Mouse (Mus musculus) testis, postnatal 10 days (tissue): ENCODE results near the gene Hip1.

Source experiments
- DNase-seq: peaks from one replicate; pipeline ENCODE4 v3.0.0; 2021; ENCODE audit warnings: low spot score

Hip1 gene

GRCm38 (mm10) chr5:135544865-135545797, at the start of gene Hip1:
Gene Hip1, minus strand, starts transcription at chr5:135545120.
- DNase-seq, result peak; percentile 96

DNA sequence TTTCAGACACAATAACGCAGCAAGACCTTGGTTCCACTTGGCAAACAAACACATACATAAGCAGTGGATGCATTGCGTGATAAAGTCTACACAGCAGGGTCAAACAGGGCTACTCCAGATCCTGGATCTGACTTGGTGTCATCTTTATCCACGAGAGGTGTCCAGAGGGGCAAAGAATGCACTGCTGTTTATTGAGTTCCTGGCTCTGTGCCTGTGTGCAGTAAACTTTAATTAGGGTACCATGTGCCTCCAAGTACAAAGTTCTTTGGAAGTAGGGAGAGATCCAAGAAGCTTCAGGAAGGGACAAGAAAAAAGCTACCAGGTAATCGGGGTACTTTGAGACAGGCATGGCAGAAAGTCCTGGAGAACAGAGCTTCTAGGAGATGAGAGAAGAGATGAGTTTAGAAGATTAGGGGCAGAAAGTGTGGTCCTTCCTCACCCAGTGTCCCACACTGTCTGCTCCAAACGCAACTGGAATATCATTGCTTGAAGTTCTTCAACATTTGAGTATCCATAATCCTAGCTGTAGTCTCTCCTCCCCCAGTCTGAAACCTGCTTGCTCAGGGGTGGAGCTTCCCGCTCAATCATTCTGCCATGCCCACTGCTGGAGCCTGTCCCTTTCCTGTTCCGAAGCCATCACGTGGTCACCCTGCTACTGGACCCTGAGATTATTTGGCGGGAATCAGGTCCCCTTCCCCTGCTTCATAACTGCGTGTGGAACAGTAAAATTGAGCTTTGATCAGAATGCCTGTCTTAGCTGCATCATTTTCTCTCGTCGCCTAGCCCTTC, 45.3 kb upstream of the Hip1 start:
- DNase-seq, result no peak

DNA sequence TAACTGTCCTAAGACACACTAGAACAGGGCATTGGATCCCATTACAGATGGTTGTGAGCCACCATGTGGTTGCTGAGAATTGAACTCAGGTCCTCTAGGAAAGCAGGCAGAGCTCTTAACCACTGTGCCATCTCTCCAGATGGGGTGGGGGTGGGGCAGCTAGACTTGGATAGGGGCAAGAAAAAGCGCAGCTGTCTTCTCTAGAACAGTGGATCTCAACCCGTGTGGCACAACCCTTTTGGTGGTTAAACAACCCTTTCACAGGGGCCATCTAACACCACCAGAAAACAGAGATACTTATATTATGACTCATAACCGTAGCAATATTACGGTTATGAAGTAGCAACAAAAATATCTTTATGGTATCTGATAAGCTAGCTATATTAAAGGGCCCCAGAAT, 42.8 kb upstream of the Hip1 start:
- DNase-seq, result no peak

GRCm38 (mm10) chr5:135585691-135586090, 40.8 kb upstream of the Hip1 start:
- DNase-seq, result no peak

DNA sequence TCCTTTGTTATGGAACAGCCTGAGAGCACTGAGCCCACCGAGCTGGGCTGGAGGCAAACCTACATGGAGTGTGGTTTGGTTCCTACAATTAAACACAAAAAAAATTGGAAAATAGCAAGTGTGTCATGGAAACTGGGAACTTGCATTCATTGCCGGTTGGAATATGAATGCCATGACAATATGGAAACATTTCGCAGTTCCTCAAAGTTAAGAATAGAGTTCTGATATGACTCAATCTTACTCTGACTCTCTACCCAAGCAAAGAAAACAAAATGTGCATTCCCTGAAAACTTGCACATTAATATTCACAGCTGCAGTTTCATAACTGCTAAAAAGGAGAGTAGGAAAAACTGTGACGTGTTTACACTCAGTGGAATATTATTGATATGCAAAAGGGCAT, 37.4 kb upstream of the Hip1 start:
- no peak for DNase-seq

DNA sequence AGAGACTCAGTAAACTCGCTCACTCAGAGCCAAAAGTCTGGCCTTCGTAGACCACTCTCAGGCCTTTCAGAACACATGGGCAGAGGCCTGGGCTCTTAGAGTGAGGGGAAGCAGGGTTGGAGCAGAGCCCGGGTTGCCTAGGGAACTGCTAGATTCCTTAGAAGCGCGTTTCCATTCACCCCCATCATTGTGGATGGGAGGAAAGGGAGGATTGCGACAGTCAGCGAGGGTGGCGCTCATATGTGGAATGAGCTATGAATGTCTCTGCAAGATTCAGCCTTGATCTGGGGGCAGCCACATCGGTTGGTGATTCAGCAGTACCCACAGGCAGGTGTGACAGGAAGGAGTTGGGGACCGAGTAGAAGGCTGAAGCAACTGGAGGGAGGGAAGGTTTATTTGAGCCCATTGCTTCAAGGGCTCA, 34.4 kb upstream of the Hip1 start:
- no peak for DNase-seq

DNA sequence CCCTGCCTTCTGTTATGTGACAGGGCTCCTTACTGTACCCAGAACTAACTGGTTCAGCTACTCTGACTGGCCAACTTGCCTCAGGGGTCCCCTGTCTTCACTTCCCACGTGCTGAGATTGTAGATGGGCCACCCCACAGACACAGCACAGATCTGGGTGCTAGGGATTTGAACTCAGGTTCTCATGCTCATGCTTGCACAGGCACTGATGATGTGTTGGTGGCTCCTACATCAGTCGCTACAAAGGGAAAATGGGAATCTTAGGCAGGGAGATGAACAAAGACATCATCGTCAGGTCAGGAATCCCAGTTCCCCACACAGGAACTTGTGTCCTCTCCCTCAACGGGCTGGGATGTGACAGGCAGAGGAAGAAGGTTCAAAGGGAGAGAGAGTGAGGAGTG, 31.1 kb upstream of the Hip1 start:
- no peak for DNase-seq

GRCm38 (mm10) chr5:135573006-135573405, 28.1 kb upstream of the Hip1 start, which contains the start of gene Ccl24:
Gene Ccl24, minus strand, starts transcription at chr5:135573049.
- no peak for DNase-seq

- no peak for DNase-seq
Measured at GRCm38 (mm10) chr5:135568698-135569097, 23.8 kb upstream of the Hip1 start.

DNA sequence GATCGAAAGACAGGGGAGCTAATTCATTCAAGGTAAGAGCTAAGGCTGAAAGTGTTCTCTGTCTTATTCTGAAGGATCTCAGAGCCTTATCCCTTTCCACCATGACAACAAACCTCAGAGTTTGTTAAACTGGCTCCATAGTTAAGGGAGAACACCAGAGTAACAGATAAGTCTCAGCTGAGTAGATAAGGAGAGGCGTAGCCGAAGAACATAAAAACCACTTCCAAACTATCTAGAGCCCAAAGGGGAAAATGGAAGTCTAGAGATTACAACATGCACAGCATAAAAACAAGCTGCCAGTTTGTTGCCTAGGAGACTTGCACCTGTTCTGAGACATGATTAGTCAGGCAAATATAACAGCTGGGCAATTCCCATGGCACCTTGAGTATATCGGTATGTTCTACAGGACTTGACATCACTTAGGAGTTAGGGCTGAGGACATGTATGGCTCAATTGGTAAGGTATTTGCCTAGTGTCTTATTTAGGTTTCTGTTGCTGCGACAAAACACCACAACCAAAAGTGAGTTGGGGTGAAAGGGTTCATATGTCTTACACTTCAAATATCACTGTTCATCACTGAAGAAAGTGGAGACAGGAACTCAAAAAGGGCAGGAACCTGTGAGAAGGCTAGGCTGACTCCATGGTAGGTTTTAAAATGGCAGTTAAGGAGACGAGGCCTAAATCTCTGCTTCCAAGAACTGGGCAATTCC, 22.8 kb upstream of the Hip1 start:
- no peak for DNase-seq

GRCm38 (mm10) chr5:135563469-135563868, 18.5 kb upstream of the Hip1 start, which contains the start of gene Ccl26:
Gene Ccl26, minus strand, starts transcription at chr5:135563569.
- no peak for DNase-seq

DNA sequence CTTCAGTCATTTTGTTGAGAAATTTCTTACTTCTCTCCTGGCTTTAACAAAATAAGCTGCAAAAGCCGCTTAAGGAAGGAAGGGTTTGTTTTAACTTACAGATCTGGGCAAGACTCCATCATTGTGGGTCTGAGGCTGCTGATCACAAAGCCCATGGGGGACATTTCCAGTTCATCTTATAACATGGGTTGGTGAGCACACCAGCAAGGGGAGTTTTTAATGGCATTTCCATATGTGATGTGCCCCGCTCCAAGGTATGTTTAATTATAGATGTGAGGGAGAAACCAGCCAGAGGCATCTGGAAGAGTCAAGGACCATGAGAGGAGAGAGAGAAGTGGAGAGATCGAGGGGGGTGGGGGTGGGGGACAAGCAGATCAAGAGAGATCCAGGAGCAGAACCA, 12.8 kb upstream of the Hip1 start:
- no peak for DNase-seq

DNA sequence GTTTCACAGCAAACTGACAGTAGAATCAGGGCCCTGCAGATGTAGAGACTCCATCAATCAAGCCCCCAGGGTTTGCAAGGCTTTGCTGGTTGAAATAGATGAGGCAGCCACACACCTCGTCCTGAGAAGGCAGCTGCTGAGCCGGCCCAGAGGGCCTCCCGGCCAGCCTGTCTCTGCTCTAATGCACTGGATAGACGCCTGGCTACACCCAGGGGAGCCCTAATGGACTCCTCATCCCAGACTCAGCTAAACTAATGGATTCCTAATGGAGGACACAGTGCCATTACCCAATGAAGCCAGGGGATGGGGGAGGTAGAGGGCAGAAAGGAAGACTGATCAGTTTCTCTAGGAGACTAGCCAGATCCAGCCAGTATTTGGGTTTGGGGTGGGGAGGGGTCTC, 12.1 kb upstream of the Hip1 start:
- no peak for DNase-seq

GRCm38 (mm10) chr5:135556259-135556658, 11.3 kb upstream of the Hip1 start:
- no peak for DNase-seq

- DNase-seq, result no peak
Measured at GRCm38 (mm10) chr5:135551591-135551990, 6.7 kb upstream of the Hip1 start.

- DNase-seq, result no peak
Measured at GRCm38 (mm10) chr5:135550910-135551309, 6.0 kb upstream of the Hip1 start.

GRCm38 (mm10) chr5:135547990-135548389, 3.1 kb upstream of the Hip1 start:
- DNase-seq, result no peak

GRCm38 (mm10) chr5:135544032-135544558, 825 bp downstream of the Hip1 start:
- peak; percentile 51 for DNase-seq

GRCm38 (mm10) chr5:135537794-135538214, 7.1 kb downstream of the Hip1 start:
- DNase-seq, result no peak

DNA sequence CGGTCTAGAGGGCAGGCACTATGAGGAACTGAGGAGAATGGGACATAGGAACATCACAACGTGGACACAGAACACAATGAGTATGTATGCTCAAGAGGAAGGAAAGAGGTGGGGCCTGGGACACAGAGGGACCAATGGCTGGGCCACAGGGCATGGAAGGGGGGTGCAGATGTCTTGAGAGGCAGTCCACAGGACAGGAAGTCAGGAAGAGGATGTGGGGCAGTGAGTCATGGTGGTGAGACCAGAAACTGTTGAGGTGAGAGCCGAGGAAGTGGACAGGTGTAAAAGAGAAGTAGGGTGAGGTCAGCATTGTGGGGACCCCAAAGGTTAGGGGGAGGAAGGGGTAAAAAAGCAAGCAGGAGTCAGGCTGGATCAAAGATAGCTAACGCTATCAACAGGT, 7.6 kb downstream of the Hip1 start:
- no peak for DNase-seq

- DNase-seq, result no peak
Measured at GRCm38 (mm10) chr5:135535867-135536266, 9.1 kb downstream of the Hip1 start.

GRCm38 (mm10) chr5:135533431-135533830, 11.5 kb downstream of the Hip1 start:
- DNase-seq, result no peak
